Mouse (Mus musculus) CH12.LX (cell line): ENCODE measurements around the gene Npepps. TPM values are rescaled to one million over a fixed set of nuclear protein-coding genes. Genes with fewer than 3 reads are reported as not detected.
"Not testable (repeated sequence)": the region's sequence is repeated elsewhere in the genome, so short reads cannot be mapped to it uniquely, and the experiment has no call there.

ENCODE experiments used
- DNase-seq: peaks from one replicate; pipeline ENCODE4 v3.0.0-alpha.2; 2013; ENCODE audit errors: extremely low read depth
- H3K27ac ChIP-seq: 2 replicates; pipeline ENCODE4 v1.5.1; 2012; ENCODE audit warnings: low read depth, mild to moderate bottlenecking, control low read depth, moderate library complexity; ENCODE audit not compliant: insufficient read depth
- H3K27me3 ChIP-seq: replicated peaks from 2 replicates; pipeline ENCODE3; 2012; ENCODE audit warnings: inconsistent platforms
- H3K36me3 ChIP-seq, 2 experiments: replicated peaks in 1 of 2; 2 replicates each; pipeline versions ENCODE3 to v1.6.1; 2012; ENCODE audit warnings: inconsistent platforms in 1 of 2, low read length in 1 of 2, mild to moderate bottlenecking in 1 of 2, mixed read lengths in 1 of 2, moderate library complexity in 1 of 2; ENCODE audit not compliant: control insufficient read depth in 1 of 2, insufficient read depth in 1 of 2
- H3K4me1 ChIP-seq, 2 experiments: 2 replicates each; pipeline ENCODE4 v1.6.1; 2012; ENCODE audit warnings: inconsistent platforms in 1 of 2, moderate library complexity in 1 of 2; ENCODE audit not compliant: insufficient read depth in 2 of 2, control insufficient read depth in 1 of 2
- H3K4me2 ChIP-seq: 2 replicates; pipeline ENCODE4 v1.6.1; 2012; ENCODE audit warnings: low read depth, mild to moderate bottlenecking, control low read depth; ENCODE audit not compliant: poor library complexity, insufficient read depth, severe bottlenecking
- H3K4me3 ChIP-seq, 3 experiments: fragments of 150-350 bp in 1 of 3; sonication (generic) in 1 of 3; replicated peaks in 1 of 3; 2 replicates each; pipeline versions ENCODE3 to v1.5.1; 2011 to 2012; ENCODE audit warnings: low read depth in 2 of 3, low read length in 2 of 3, mild to moderate bottlenecking in 2 of 3, moderate library complexity in 2 of 3, control low read depth in 1 of 3, improper control_type of control experiment in 1 of 3, inconsistent platforms in 1 of 3, mixed read lengths in 1 of 3; ENCODE audit not compliant: poor library complexity in 1 of 3
- H3K79me2 ChIP-seq: replicated peaks from 2 replicates; pipeline ENCODE4 v1.6.1; 2012; ENCODE audit warnings: mild to moderate bottlenecking, moderate library complexity; ENCODE audit not compliant: control insufficient read depth, poor library complexity, insufficient read depth, severe bottlenecking; ENCODE audit errors: extremely low read depth
- H3K9ac ChIP-seq: 2 replicates; pipeline ENCODE4 v1.6.1; 2012; ENCODE audit warnings: low read depth, mild to moderate bottlenecking, control low read depth, moderate library complexity; ENCODE audit not compliant: insufficient read depth
- H3K9me3 ChIP-seq: replicated peaks from 2 replicates; pipeline ENCODE3; 2012; ENCODE audit warnings: low read length, inconsistent platforms, mixed read lengths
- BHLHE40 ChIP-seq: IDR thresholded peaks from 2 replicates; pipeline ENCODE4 v1.6.1; 2011; ENCODE audit warnings: mild to moderate bottlenecking, low read depth, low read length, improper control_type of control experiment
- CHD1 ChIP-seq: IDR thresholded peaks from 2 replicates; pipeline ENCODE4 v1.6.1; 2012; ENCODE audit warnings: low read depth, low read length, improper control_type of control experiment, inconsistent platforms
- ELF1 ChIP-seq: IDR thresholded peaks from 2 replicates; pipeline ENCODE4 v1.6.1; 2014; ENCODE audit warnings: low read depth, mild to moderate bottlenecking, inconsistent platforms, low read length, improper control_type of control experiment
- EP300 ChIP-seq: IDR thresholded peaks from 2 replicates; pipeline ENCODE4 v1.6.1; 2011; ENCODE audit warnings: low read length, improper control_type of control experiment
- JUND ChIP-seq: conservative IDR thresholded peaks from 2 replicates; pipeline ENCODE4 v1.6.1; 2011; ENCODE audit warnings: low read depth, low read length, improper control_type of control experiment
- MAFK ChIP-seq: IDR thresholded peaks from 2 replicates; pipeline ENCODE4 v1.6.1; 2011; ENCODE audit warnings: low read length, improper control_type of control experiment; ENCODE audit not compliant: insufficient replicate concordance
- MAX ChIP-seq: IDR thresholded peaks from 2 replicates; pipeline ENCODE4 v1.6.1; 2011; ENCODE audit warnings: low read length, improper control_type of control experiment
- MAZ ChIP-seq: IDR thresholded peaks from 2 replicates; pipeline ENCODE4 v1.6.1; 2012; ENCODE audit warnings: low read depth, mild to moderate bottlenecking, inconsistent platforms, low read length, improper control_type of control experiment, moderate library complexity
- MEF2A ChIP-seq: IDR thresholded peaks from 2 replicates; pipeline ENCODE4 v1.6.1; 2014; ENCODE audit warnings: low read depth, mild to moderate bottlenecking, inconsistent platforms, low read length, improper control_type of control experiment, borderline replicate concordance
- MXI1 ChIP-seq: IDR thresholded peaks from 2 replicates; pipeline ENCODE4 v1.6.1; 2011; ENCODE audit warnings: mild to moderate bottlenecking, low read depth, low read length, improper control_type of control experiment
- NELFE ChIP-seq: IDR thresholded peaks from 2 replicates; pipeline ENCODE4 v1.6.1; 2011; ENCODE audit warnings: low read depth, low read length, improper control_type of control experiment
- NRF1 ChIP-seq: IDR thresholded peaks from 2 replicates; pipeline ENCODE4 v1.6.1; 2014; ENCODE audit warnings: low read depth, mild to moderate bottlenecking, inconsistent platforms, low read length, improper control_type of control experiment, moderate library complexity
- POLR2A ChIP-seq: IDR thresholded peaks from 2 replicates; pipeline ENCODE4 v1.6.1; 2011; ENCODE audit warnings: low read depth, mild to moderate bottlenecking, improper control_type of control experiment, low read length
- RCOR1 ChIP-seq: conservative IDR thresholded peaks from 2 replicates; pipeline ENCODE4 v1.6.1; 2012; ENCODE audit warnings: low read depth, mild to moderate bottlenecking, inconsistent platforms, low read length, improper control_type of control experiment
- TBP ChIP-seq: conservative IDR thresholded peaks from 2 replicates; pipeline ENCODE4 v1.6.1; 2011; ENCODE audit warnings: low read depth, low read length, improper control_type of control experiment
- TCF12 ChIP-seq: IDR thresholded peaks from 2 replicates; pipeline ENCODE4 v1.6.1; 2014; ENCODE audit warnings: low read depth, mild to moderate bottlenecking, inconsistent platforms, low read length, improper control_type of control experiment
- USF1 ChIP-seq: IDR thresholded peaks from 2 replicates; pipeline ENCODE4 v1.6.1; 2014; ENCODE audit warnings: low read depth, mild to moderate bottlenecking, inconsistent platforms, low read length, improper control_type of control experiment
- ZC3H11A ChIP-seq: IDR thresholded peaks from 2 replicates; pipeline ENCODE4 v1.6.1; 2012; ENCODE audit warnings: low read depth, mild to moderate bottlenecking, inconsistent platforms, low read length, improper control_type of control experiment
- ZKSCAN1 ChIP-seq: IDR thresholded peaks from 2 replicates; pipeline ENCODE4 v1.6.1; 2012; ENCODE audit warnings: low read depth, inconsistent platforms, low read length, improper control_type of control experiment, borderline replicate concordance
- ZMIZ1 ChIP-seq: IDR thresholded peaks from 2 replicates; pipeline ENCODE4 v1.6.1; 2012; ENCODE audit warnings: low read depth, mild to moderate bottlenecking, inconsistent platforms, low read length, improper control_type of control experiment
- ZNF384 ChIP-seq: IDR thresholded peaks from 2 replicates; pipeline ENCODE4 v1.6.1; 2012; ENCODE audit warnings: low read depth, low read length, improper control_type of control experiment, inconsistent platforms
- dilution Hi-C: fragments of 300-500 bp; cut with MboI; formaldehyde crosslinking; loops from 2 replicates; pipeline ENCODE4 v1.14.3; 2020; ENCODE audit warnings: low sequenced_read_pairs; ENCODE audit not compliant: extremely low pct_unique_long_range_greater_than_20kb, extremely low pct_ligation_motif_present
- in situ Hi-C: fragments of 300-500 bp; cut with MboI; formaldehyde crosslinking; loops from 3 replicates; pipeline ENCODE4 v1.14.3; 2019; ENCODE audit warnings: low sequenced_read_pairs, low pct_ligation_motif_present, low pct_unique_long_range_greater_than_20kb, mixed read lengths
- polyA plus RNA-seq: library from polyadenylated mRNA; unstranded; fragments of >175 nt; gene quantifications from 2 replicates; pipeline ENCODE4 v1.2.1, GENCODE M21; 2012; ENCODE audit warnings: low read depth; ENCODE audit not compliant: insufficient read length
- total RNA-seq, 2 experiments: library from RNA; depleted of rRNA; stranded (reverse); fragments of 300-350 nt in 1 of 2; fragments of >200 nt in 1 of 2; gene quantifications; 2 replicates each; pipeline ENCODE4 v1.2.3; 2012 to 2014

The Npepps gene
- total and polyA plus RNA-seq, 3 experiments = 29.8 to 50.8 (median 42.5) TPM

GRCm38 (mm10) chr11:97312871-97313270 is 32.4 kb upstream of the Npepps start:
- H3K4me2 ChIP-seq, H3K27ac ChIP-seq, H3K27me3 ChIP-seq, H3K9ac ChIP-seq, H3K4me3 ChIP-seq, H3K9me3 ChIP-seq, dilution Hi-C loops, H3K36me3 ChIP-seq, DNase-seq: not testable (repeated sequence)
- in situ Hi-C loops = loop anchor here (5.0 kb wide), 1 partner anchor 36 kb away; no protein-coding TSS in a partner anchor
- peaks cover 11% of the 10 kb centered on the region for H3K79me2 ChIP-seq
- H3K4me1 ChIP-seq = peaks cover 2 to 35% of the 10 kb centered on the region in 2 experiments; a peak in 3 of 4 replicates
- TF ChIP-seq ZNF384 = peak; percentile 63; the same call in 1 of the 2 replicates

GRCm38 (mm10) chr11:97310895-97311631 is 30.6 kb upstream of the Npepps start:
- TF ChIP-seq MAZ = no peak
- TF ChIP-seq MEF2A = no peak
- TF ChIP-seq POLR2A = no peak
- no peak for TF ChIP-seq TBP
- TF ChIP-seq CHD1 = no peak
- no peak for TF ChIP-seq EP300
- H3K36me3 ChIP-seq = no peaks in the 10 kb centered on the region
- in situ Hi-C loops (loop anchor here (5.0 kb wide), 1 partner anchor 34 kb away; no protein-coding TSS in a partner anchor), dilution Hi-C loops (no loop called here)
- no peaks in the 10 kb centered on the region for H3K9me3 ChIP-seq
- H3K4me2 ChIP-seq = no peak overlapping the region
- H3K4me3 ChIP-seq = no peak overlapping the region
- H3K27me3 ChIP-seq = no peaks in the 10 kb centered on the region
- H3K4me1 ChIP-seq = peaks cover 0 to 24% of the 10 kb centered on the region in 2 experiments; a peak in 2 of 4 replicates
- no peak for DNase-seq
- H3K79me2 ChIP-seq = no peaks in the 10 kb centered on the region; the same call in 1 of the 2 replicates
- no peak overlapping the region for H3K27ac ChIP-seq
- no peak overlapping the region for H3K9ac ChIP-seq

GRCm38 (mm10) chr11:97309911-97310571 is 29.6 kb upstream of the Npepps start:
- in situ Hi-C loops = loop anchor here (5.0 kb wide), 1 partner anchor 33 kb away; no protein-coding TSS in a partner anchor
- Histone ChIP-seq H3K4me1 (peaks cover 0 to 23% of the 10 kb centered on the region in 2 experiments; a peak in 2 of 4 replicates), H3K4me2 (peak overlapping the region; percentile 63), H3K9ac (peak overlapping the region; percentile 88), H3K9me3 (no peaks in the 10 kb centered on the region), H3K27me3 (no peaks in the 10 kb centered on the region), H3K36me3 (no peaks in the 10 kb centered on the region), H3K4me3 (peak overlapping the region; percentile 68 to 78 (median 69)), H3K79me2 (no peaks in the 10 kb centered on the region), H3K27ac (peak overlapping the region; percentile 76)
- peak; percentile 96 for DNase-seq
- dilution Hi-C loops = no loop called here
- peak; percentile 70 for TF ChIP-seq POLR2A
- peak; percentile 83 for TF ChIP-seq ZMIZ1
- no peak for TF ChIP-seq MAFK
- TF ChIP-seq MAZ = no peak
- peak; percentile 76; the same call in 1 of the 2 replicates for TF ChIP-seq TBP
- peak; percentile 90 for TF ChIP-seq TCF12
- TF ChIP-seq ELF1 = no peak
- peak; percentile 58; the same call in 1 of the 2 replicates for TF ChIP-seq EP300
- TF ChIP-seq JUND = peak; percentile 58; the same call in 1 of the 2 replicates
- TF ChIP-seq BHLHE40 = peak; percentile 77
- peak; percentile 100 for TF ChIP-seq CHD1
- TF ChIP-seq NRF1 = peak; percentile 54; the same call in 1 of the 2 replicates
- peak; percentile 82 for TF ChIP-seq MEF2A
- peak; percentile 73; the same call in 1 of the 2 replicates for TF ChIP-seq MAX
- peak; percentile 88 for TF ChIP-seq NELFE
- TF ChIP-seq USF1 = no peak
- no peak for TF ChIP-seq ZKSCAN1
- no peak; the same call in 1 of the 2 replicates for TF ChIP-seq ZC3H11A
- TF ChIP-seq MXI1 = peak; percentile 57
- TF ChIP-seq RCOR1 = no peak
